Mouse (Mus musculus): Measurements from ENCODE around the gene Il21. TPM values are rescaled to one million over a fixed set of nuclear protein-coding genes. Genes with fewer than 3 reads are reported as not detected.
A peak's percentile ranks its signal among the peaks of the same experiment; 100 is the strongest.

Gene Il21
- not detected in 2 replicates for polyA plus RNA-seq (2014; fragmentation: Nextera tagmentation; extraction: Ambion mirVana)

DNA sequence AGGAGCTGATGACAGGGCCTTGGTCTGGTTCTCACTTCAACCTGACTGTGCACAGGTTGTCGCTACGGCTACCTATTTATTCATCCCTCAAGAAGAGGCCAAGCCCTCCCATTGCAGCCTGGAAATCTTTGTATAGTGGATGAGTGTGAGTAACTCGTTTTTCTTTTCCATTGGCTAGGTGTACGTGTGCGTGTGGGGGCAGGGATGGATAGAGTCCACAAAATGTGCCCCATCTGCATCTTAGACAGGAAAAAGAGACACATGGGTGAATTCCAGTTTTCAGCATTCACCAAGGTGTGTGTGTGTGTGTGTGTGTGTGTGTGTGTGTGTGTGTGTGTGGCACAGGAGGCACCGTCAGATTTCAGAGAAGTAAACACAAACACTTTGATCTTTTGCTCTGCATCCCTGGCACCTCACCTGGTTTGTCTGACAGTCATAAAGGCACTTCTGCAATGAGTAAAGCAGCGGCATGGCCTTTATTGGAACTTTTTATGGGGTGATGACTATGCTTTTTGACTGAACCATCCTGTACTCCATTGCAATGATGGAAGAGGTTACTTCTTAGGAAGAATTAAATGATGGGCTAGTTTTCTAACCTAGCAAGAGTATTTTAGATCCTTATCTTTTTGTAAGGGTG lies at the start of gene Il21:
Gene Il21 (minus strand): TSS at position 51 of the 637 bp plus-strand sequence.
- Histone ChIP-seq H3K4me3 (replicated peaks; ENCODE audit: low read length) (no peak within 1 kb of the TSS), H3K27me3 (ENCODE audit: control insufficient read depth, insufficient read depth, low read length) (no peaks in the 10 kb centered on the region), H3K27ac (no peak within 1 kb of the TSS), H3K4me2 (replicated peaks) (no peak within 1 kb of the TSS), H3K4me1 (replicated peaks; ENCODE audit: control insufficient read depth, insufficient read depth, low read length) (no peaks in the 10 kb centered on the region), H3K9me3 (ENCODE audit: control insufficient read depth, low read length) (no peaks in the 10 kb centered on the region), H3K36me3 (replicated peaks; ENCODE audit: control insufficient read depth, insufficient read depth) (no peaks in the 10 kb centered on the region), H3K9ac (no peak within 1 kb of the TSS)
- ATAC-seq (ENCODE audit: low FRiP score), result no peak
- DNase-seq (ENCODE audit: low spot score), result peak; percentile 21
- 89% methylated on average over 7 of the region's 7 CpGs for WGBS

DNA sequence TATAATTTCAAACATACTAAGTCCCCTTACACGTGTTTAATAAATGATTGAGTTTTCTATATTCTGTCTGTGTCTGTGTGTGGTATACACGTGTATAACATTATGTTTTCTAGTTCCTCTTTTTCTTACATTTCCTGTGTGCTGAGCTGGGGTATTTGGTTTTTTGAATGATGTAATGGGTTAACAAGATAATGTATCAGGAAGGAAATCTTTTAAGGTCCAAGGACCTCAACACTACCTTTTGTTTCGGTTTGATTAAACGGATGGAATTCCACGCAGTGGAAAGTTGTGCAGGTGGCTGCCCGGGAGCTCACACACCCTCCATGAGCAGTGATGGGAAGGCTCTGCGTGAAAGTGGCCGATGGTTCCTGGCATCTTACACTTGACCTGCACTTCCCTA lies 48.4 kb upstream of the Il21 start:
- H3K9ac ChIP-seq, result no peak overlapping the region
- no peak for ATAC-seq (ENCODE audit: low FRiP score)

GRCm38 (mm10) chr3:37280221-37280620 lies 47.8 kb upstream of the Il21 start:
- no peak overlapping the region for H3K4me2 ChIP-seq (replicated peaks)
- no peak overlapping the region for H3K27ac ChIP-seq
- 87% methylated on average over 1 of the region's 1 CpGs for WGBS
- DNase-seq (ENCODE audit: low spot score) (no peak), ATAC-seq (ENCODE audit: low FRiP score) (no peak)
- no peaks in the 10 kb centered on the region for H3K4me1 ChIP-seq (replicated peaks; ENCODE audit: control insufficient read depth, insufficient read depth, low read length)
- no peaks in the 10 kb centered on the region for H3K9me3 ChIP-seq (ENCODE audit: control insufficient read depth, low read length)
- H3K27me3 ChIP-seq (ENCODE audit: control insufficient read depth, insufficient read depth, low read length), result no peaks in the 10 kb centered on the region
- H3K4me3 ChIP-seq (replicated peaks; ENCODE audit: low read length), result no peak overlapping the region
- H3K9ac ChIP-seq, result no peak overlapping the region
- H3K36me3 ChIP-seq (replicated peaks; ENCODE audit: control insufficient read depth, insufficient read depth), result no peaks in the 10 kb centered on the region

More for the DNA sequence above, 48.4 kb upstream of the Il21 start:
- Histone ChIP-seq H3K4me3 (replicated peaks; ENCODE audit: low read length) (no peak overlapping the region), H3K36me3 (replicated peaks; ENCODE audit: control insufficient read depth, insufficient read depth) (no peaks in the 10 kb centered on the region), H3K9me3 (ENCODE audit: control insufficient read depth, low read length) (no peaks in the 10 kb centered on the region), H3K27me3 (ENCODE audit: control insufficient read depth, insufficient read depth, low read length) (no peaks in the 10 kb centered on the region), H3K4me2 (replicated peaks) (no peak overlapping the region), H3K27ac (no peak overlapping the region), H3K4me1 (replicated peaks; ENCODE audit: control insufficient read depth, insufficient read depth, low read length) (no peaks in the 10 kb centered on the region)
- DNase-seq (ENCODE audit: low spot score), result no peak
- 86% methylated on average over 8 of the region's 8 CpGs for WGBS

GRCm38 (mm10) chr3:37274661-37275060 lies 42.2 kb upstream of the Il21 start:
- no peak overlapping the region for H3K4me2 ChIP-seq (replicated peaks)
- H3K27me3 ChIP-seq (ENCODE audit: control insufficient read depth, insufficient read depth, low read length), result no peaks in the 10 kb centered on the region
- no peak overlapping the region for H3K9ac ChIP-seq
- WGBS, result 83% methylated on average over 6 of the region's 6 CpGs
- ATAC-seq (ENCODE audit: low FRiP score) (no peak), DNase-seq (ENCODE audit: low spot score) (no peak)
- H3K4me3 ChIP-seq (replicated peaks; ENCODE audit: low read length), result no peak overlapping the region
- H3K4me1 ChIP-seq (replicated peaks; ENCODE audit: control insufficient read depth, insufficient read depth, low read length), result no peaks in the 10 kb centered on the region
- H3K9me3 ChIP-seq (ENCODE audit: control insufficient read depth, low read length), result no peaks in the 10 kb centered on the region
- no peak overlapping the region for H3K27ac ChIP-seq
- H3K36me3 ChIP-seq (replicated peaks; ENCODE audit: control insufficient read depth, insufficient read depth), result no peaks in the 10 kb centered on the region

DNA sequence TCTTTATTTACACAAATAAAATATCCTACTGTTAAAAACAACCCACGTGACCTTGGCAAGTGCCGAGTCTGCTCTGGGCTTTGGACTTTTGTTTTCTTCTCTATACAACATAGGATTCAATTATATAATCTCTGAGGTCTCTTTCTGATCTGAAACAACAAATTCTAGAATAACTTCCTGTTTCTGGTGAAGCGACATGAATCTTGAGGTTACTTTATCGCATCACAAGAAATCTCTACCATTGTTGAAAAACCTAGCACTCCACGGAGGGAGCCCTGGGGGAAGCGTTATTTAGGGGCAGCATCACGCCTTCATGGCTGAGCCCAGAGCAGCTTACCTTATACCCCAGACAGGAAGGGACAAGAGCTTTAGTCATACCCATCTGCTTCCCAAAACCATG lies 40.7 kb upstream of the Il21 start:
- no peaks in the 10 kb centered on the region for H3K36me3 ChIP-seq (replicated peaks; ENCODE audit: control insufficient read depth, insufficient read depth)
- no peak overlapping the region for H3K4me3 ChIP-seq (replicated peaks; ENCODE audit: low read length)
- no peak overlapping the region for H3K27ac ChIP-seq
- H3K4me2 ChIP-seq (replicated peaks), result no peak overlapping the region
- no peak overlapping the region for H3K9ac ChIP-seq
- WGBS, result 88% methylated on average over 7 of the region's 7 CpGs
- H3K9me3 ChIP-seq (ENCODE audit: control insufficient read depth, low read length), result no peaks in the 10 kb centered on the region
- DNase-seq (ENCODE audit: low spot score) (no peak), ATAC-seq (ENCODE audit: low FRiP score) (no peak)
- no peaks in the 10 kb centered on the region for H3K27me3 ChIP-seq (ENCODE audit: control insufficient read depth, insufficient read depth, low read length)
- H3K4me1 ChIP-seq (replicated peaks; ENCODE audit: control insufficient read depth, insufficient read depth, low read length), result no peaks in the 10 kb centered on the region

DNA sequence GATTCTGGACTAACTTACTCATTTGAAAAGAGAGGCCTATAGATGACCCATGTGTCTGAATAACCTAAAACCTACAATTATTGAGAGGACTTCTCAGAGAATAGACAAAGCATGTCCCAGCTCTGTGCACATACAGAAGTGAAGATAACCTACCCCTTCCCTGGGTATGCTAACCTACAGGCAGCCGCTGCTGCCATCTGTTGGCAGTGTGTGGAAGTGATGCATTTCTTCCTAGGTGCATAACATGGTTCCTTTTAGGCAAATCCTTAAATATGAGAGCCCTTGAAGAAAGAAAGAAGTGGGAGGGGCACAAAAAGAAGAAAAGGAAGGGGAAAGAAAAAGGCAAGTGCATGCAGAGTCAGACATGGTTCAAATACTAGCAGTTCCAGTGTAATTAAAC lies 38.8 kb upstream of the Il21 start:
- Histone ChIP-seq H3K9me3 (ENCODE audit: control insufficient read depth, low read length) (no peaks in the 10 kb centered on the region), H3K4me3 (replicated peaks; ENCODE audit: low read length) (no peak overlapping the region), H3K36me3 (replicated peaks; ENCODE audit: control insufficient read depth, insufficient read depth) (no peaks in the 10 kb centered on the region), H3K9ac (no peak overlapping the region), H3K27me3 (ENCODE audit: control insufficient read depth, insufficient read depth, low read length) (no peaks in the 10 kb centered on the region), H3K4me1 (replicated peaks; ENCODE audit: control insufficient read depth, insufficient read depth, low read length) (no peaks in the 10 kb centered on the region), H3K27ac (no peak overlapping the region), H3K4me2 (replicated peaks) (no peak overlapping the region)
- no peak; the same call in 1 of the 2 replicates for ATAC-seq (ENCODE audit: low FRiP score)
- DNase-seq (ENCODE audit: low spot score), result peak; percentile 40
- 9% methylated on average over 1 of the region's 1 CpGs for WGBS

DNA sequence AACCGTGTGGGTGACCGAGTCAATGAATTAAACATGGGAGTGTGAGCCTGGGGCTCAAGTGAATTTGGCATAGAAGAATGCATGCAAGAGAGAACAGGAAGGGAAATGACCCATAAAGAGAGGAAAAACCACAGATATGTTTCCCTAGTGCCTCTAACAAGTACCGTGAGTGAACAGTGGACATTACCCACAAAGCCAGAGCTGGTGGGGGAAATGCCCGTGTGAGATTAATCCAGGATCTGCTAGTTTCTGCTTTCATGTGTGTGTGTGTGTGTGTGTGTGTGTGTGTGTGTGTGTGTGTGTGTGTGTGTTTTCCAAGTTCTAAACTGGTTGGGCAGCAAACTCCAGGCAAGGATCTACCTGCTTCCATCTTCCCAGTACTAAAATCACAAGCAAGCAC lies 37.5 kb upstream of the Il21 start:
- Histone ChIP-seq H3K4me2 (replicated peaks) (no peak overlapping the region), H3K27me3 (ENCODE audit: control insufficient read depth, insufficient read depth, low read length) (no peaks in the 10 kb centered on the region), H3K9ac (no peak overlapping the region), H3K4me3 (replicated peaks; ENCODE audit: low read length) (no peak overlapping the region), H3K4me1 (replicated peaks; ENCODE audit: control insufficient read depth, insufficient read depth, low read length) (no peaks in the 10 kb centered on the region), H3K9me3 (ENCODE audit: control insufficient read depth, low read length) (no peaks in the 10 kb centered on the region), H3K27ac (no peak overlapping the region), H3K36me3 (replicated peaks; ENCODE audit: control insufficient read depth, insufficient read depth) (no peaks in the 10 kb centered on the region)
- DNase-seq (ENCODE audit: low spot score), result no peak
- ATAC-seq (ENCODE audit: low FRiP score), result no peak
- 94% methylated on average over 4 of the region's 4 CpGs for WGBS

- Histone ChIP-seq H3K4me3 (replicated peaks; ENCODE audit: low read length) (no peak overlapping the region), H3K9me3 (ENCODE audit: control insufficient read depth, low read length) (no peaks in the 10 kb centered on the region), H3K4me2 (replicated peaks) (no peak overlapping the region), H3K9ac (no peak overlapping the region), H3K27ac (no peak overlapping the region), H3K36me3 (replicated peaks; ENCODE audit: control insufficient read depth, insufficient read depth) (no peaks in the 10 kb centered on the region), H3K27me3 (ENCODE audit: control insufficient read depth, insufficient read depth, low read length) (no peaks in the 10 kb centered on the region), H3K4me1 (replicated peaks; ENCODE audit: control insufficient read depth, insufficient read depth, low read length) (no peaks in the 10 kb centered on the region)
- WGBS, result 87% methylated on average over 11 of the region's 11 CpGs
- DNase-seq (ENCODE audit: low spot score), result no peak
- no peak for ATAC-seq (ENCODE audit: low FRiP score)
Measured at GRCm38 (mm10) chr3:37268338-37268737, 35.9 kb upstream of the Il21 start.

DNA sequence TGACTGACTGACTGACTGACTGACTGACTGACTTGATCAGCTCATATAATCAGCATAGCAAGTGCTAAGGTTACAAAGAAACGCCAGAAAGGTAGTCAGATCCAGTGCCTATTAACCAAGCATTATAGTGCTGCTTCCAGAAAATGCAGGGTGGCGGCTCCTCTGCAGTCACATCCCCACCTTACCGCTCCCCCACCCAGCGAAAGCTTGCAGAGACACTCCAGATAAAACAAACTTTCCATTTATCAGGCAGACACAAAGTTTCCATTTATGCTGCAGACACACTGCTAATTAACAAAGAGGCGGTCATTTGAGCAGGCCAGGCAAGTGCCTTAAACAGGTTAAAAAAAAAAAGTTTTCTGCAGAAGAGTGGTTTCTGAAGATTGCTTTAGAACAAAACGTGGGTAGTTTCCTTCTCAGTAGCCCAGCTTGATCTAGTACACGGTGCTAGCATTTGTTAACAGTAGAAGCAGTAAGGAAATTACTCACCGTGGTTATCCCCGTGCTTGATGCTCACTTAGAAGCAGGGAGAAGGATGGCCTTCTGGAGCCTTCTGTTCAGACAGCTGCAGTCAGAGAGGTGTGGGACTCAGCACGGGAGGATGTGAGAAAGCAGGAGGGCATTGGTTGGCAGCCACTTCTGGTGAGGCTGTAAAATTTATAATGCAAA lies 27.0 kb upstream of the Il21 start:
- Histone ChIP-seq H3K27me3 (ENCODE audit: control insufficient read depth, insufficient read depth, low read length) (no peaks in the 10 kb centered on the region), H3K4me3 (replicated peaks; ENCODE audit: low read length) (no peak overlapping the region), H3K27ac (no peak overlapping the region), H3K36me3 (replicated peaks; ENCODE audit: control insufficient read depth, insufficient read depth) (no peaks in the 10 kb centered on the region), H3K9ac (no peak overlapping the region), H3K4me2 (replicated peaks) (no peak overlapping the region), H3K9me3 (ENCODE audit: control insufficient read depth, low read length) (no peaks in the 10 kb centered on the region), H3K4me1 (replicated peaks; ENCODE audit: control insufficient read depth, insufficient read depth, low read length) (no peaks in the 10 kb centered on the region)
- WGBS, result 79% methylated on average over 10 of the region's 10 CpGs
- ATAC-seq (ENCODE audit: low FRiP score) (no peak), DNase-seq (ENCODE audit: low spot score) (no peak)
